ENCODE assay signal across 25 mouse cellular contexts in the genomic region with DNA sequence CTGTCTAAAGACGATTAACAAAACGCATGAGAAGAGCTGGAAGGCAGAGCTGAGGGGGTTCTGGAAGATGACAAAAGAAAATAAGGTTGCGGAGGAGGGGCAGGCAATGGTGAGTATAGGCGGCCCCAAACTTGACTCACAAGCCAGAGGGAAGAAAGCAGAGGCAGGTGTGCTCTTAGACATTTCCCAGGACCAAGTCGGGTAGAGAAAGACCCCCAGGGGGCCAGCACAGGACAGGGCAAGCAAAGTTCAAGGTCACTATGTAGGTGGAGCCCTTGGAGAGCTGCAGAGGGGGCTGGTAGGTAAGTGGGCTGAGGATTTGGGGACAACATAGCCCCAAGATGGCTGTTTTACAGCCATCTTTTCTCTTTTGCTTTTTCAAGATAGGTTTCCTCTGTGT.
"Had no signal": no experiment of that assay in that cellular context is flagged by ENCODE, and none has a peak within 500 bp of the region (broad histone marks: within the 10 kb centered on the region; RNA-seq: fewer than 3 reads in every experiment).

No protein-coding gene starts in this region.

- DNase-seq: gastrocnemius, adult 2 months; gastrocnemius, postnatal 10 days; gastrocnemius, postnatal 25 days; heart, adult 11 months; heart, adult 2 months; heart, postnatal 14 days; heart, postnatal 36 days; kidney, adult 11 months; kidney, adult 2 months; kidney, postnatal 14 days; kidney, postnatal 36 days; lung, adult 18-20 months had no signal

- H3K9me3 ChIP-seq: heart, embryonic 13.5 days; heart, embryonic 15.5 days; hindbrain, embryonic 13.5 days; hindbrain, embryonic 15.5 days; limb, embryonic 10.5 days; limb, embryonic 12.5 days; liver, embryonic 12.5 days had no signal

- H3K27me3 ChIP-seq: hindbrain, embryonic 13.5 days; hindbrain, embryonic 15.5 days had no signal

- ATAC-seq: hindbrain, postnatal 0 days; intestine, embryonic 16.5 days; liver, embryonic 12.5 days had no signal

- H3K9ac ChIP-seq: heart, embryonic 13.5 days; heart, embryonic 15.5 days; hindbrain, embryonic 13.5 days; hindbrain, embryonic 15.5 days; limb, embryonic 12.5 days; liver, embryonic 12.5 days; liver, embryonic 14.5 days had no signal

- H3K4me2 ChIP-seq: heart, embryonic 11.5 days; heart, embryonic 13.5 days; heart, embryonic 15.5 days; hindbrain, embryonic 13.5 days; hindbrain, embryonic 15.5 days; limb, embryonic 12.5 days; liver, embryonic 12.5 days had no signal

- H3K4me1 ChIP-seq: heart, embryonic 13.5 days; hindbrain, embryonic 15.5 days; limb, embryonic 10.5 days; limb, embryonic 12.5 days; liver, embryonic 12.5 days had no signal

- H3K27ac ChIP-seq: gastrocnemius, adult 2 months; heart, adult 2 months; heart, embryonic 13.5 days; heart, embryonic 15.5 days; hindbrain, embryonic 13.5 days; hindbrain, embryonic 15.5 days; hindbrain, postnatal 0 days; kidney, postnatal 0 days; left cerebral cortex, adult 2 months; limb, embryonic 10.5 days; limb, embryonic 12.5 days; liver, embryonic 12.5 days; liver, embryonic 14.5 days had no signal

- H3K4me3 ChIP-seq: gastrocnemius, adult 2 months; heart, adult 2 months; heart, embryonic 13.5 days; heart, embryonic 15.5 days; hindbrain, embryonic 13.5 days; hindbrain, embryonic 15.5 days; left cerebral cortex, adult 2 months; limb, embryonic 10.5 days; limb, embryonic 12.5 days; liver, embryonic 12.5 days had no signal
